Mouse (Mus musculus): ENCODE measurements around the gene Prr22. TPM values are rescaled to one million over a fixed set of nuclear protein-coding genes. Genes with fewer than 3 reads are reported as not detected.

The Prr22 gene
- 1.4 TPM in 1 of 2 replicates, not detected in the other for total RNA-seq (2017)

GRCm38 (mm10) chr17:56769950-56770349 lies at the start of gene Prr22:
Gene Prr22 (plus strand): TSS chr17:56770250.
- ATAC-seq (replicated peaks in 1 of 2; ENCODE audit: insufficient read depth in 1 of 2, low FRiP score in 2 of 2, low TSS enrichment in 1 of 2, low read depth in 1 of 2, poor library complexity in 2 of 2, severe bottlenecking in 2 of 2) = no peak

- ATAC-seq (replicated peaks in 1 of 2; ENCODE audit: insufficient read depth in 1 of 2, low FRiP score in 2 of 2, low TSS enrichment in 1 of 2, low read depth in 1 of 2, poor library complexity in 2 of 2, severe bottlenecking in 2 of 2) = no peak
Measured at GRCm38 (mm10) chr17:56722441-56722840, 47.6 kb upstream of the Prr22 start.

- no peak for ATAC-seq (replicated peaks in 1 of 2; ENCODE audit: insufficient read depth in 1 of 2, low FRiP score in 2 of 2, low TSS enrichment in 1 of 2, low read depth in 1 of 2, poor library complexity in 2 of 2, severe bottlenecking in 2 of 2)
Measured at GRCm38 (mm10) chr17:56723419-56724161, 46.5 kb upstream of the Prr22 start.

- no peak for ATAC-seq (replicated peaks in 1 of 2; ENCODE audit: insufficient read depth in 1 of 2, low FRiP score in 2 of 2, low TSS enrichment in 1 of 2, low read depth in 1 of 2, poor library complexity in 2 of 2, severe bottlenecking in 2 of 2)
Measured at GRCm38 (mm10) chr17:56727029-56727649, 42.9 kb upstream of the Prr22 start.

GRCm38 (mm10) chr17:56727659-56728058 lies 42.4 kb upstream of the Prr22 start:
- ATAC-seq (replicated peaks in 1 of 2; ENCODE audit: insufficient read depth in 1 of 2, low FRiP score in 2 of 2, low TSS enrichment in 1 of 2, low read depth in 1 of 2, poor library complexity in 2 of 2, severe bottlenecking in 2 of 2) = no peak

- ATAC-seq (replicated peaks in 1 of 2; ENCODE audit: insufficient read depth in 1 of 2, low FRiP score in 2 of 2, low TSS enrichment in 1 of 2, low read depth in 1 of 2, poor library complexity in 2 of 2, severe bottlenecking in 2 of 2) = no peak
Measured at GRCm38 (mm10) chr17:56728117-56728516, 41.9 kb upstream of the Prr22 start.

GRCm38 (mm10) chr17:56729151-56729550 lies 40.9 kb upstream of the Prr22 start:
- ATAC-seq (replicated peaks in 1 of 2; ENCODE audit: insufficient read depth in 1 of 2, low FRiP score in 2 of 2, low TSS enrichment in 1 of 2, low read depth in 1 of 2, poor library complexity in 2 of 2, severe bottlenecking in 2 of 2) = no peak

- ATAC-seq (replicated peaks in 1 of 2; ENCODE audit: insufficient read depth in 1 of 2, low FRiP score in 2 of 2, low TSS enrichment in 1 of 2, low read depth in 1 of 2, poor library complexity in 2 of 2, severe bottlenecking in 2 of 2) = no peak
Measured at GRCm38 (mm10) chr17:56729656-56730055, 40.4 kb upstream of the Prr22 start.

- ATAC-seq (replicated peaks in 1 of 2; ENCODE audit: insufficient read depth in 1 of 2, low FRiP score in 2 of 2, low TSS enrichment in 1 of 2, low read depth in 1 of 2, poor library complexity in 2 of 2, severe bottlenecking in 2 of 2) = no peak
Measured at GRCm38 (mm10) chr17:56736534-56736933, 33.5 kb upstream of the Prr22 start.

GRCm38 (mm10) chr17:56738221-56738620 lies 31.8 kb upstream of the Prr22 start:
- ATAC-seq (replicated peaks in 1 of 2; ENCODE audit: insufficient read depth in 1 of 2, low FRiP score in 2 of 2, low TSS enrichment in 1 of 2, low read depth in 1 of 2, poor library complexity in 2 of 2, severe bottlenecking in 2 of 2) = no peak

GRCm38 (mm10) chr17:56740118-56740787 lies 29.8 kb upstream of the Prr22 start:
- ATAC-seq (replicated peaks in 1 of 2; ENCODE audit: insufficient read depth in 1 of 2, low FRiP score in 2 of 2, low TSS enrichment in 1 of 2, low read depth in 1 of 2, poor library complexity in 2 of 2, severe bottlenecking in 2 of 2) = no peak

- ATAC-seq (replicated peaks in 1 of 2; ENCODE audit: insufficient read depth in 1 of 2, low FRiP score in 2 of 2, low TSS enrichment in 1 of 2, low read depth in 1 of 2, poor library complexity in 2 of 2, severe bottlenecking in 2 of 2) = no peak
Measured at GRCm38 (mm10) chr17:56740788-56741160, 29.3 kb upstream of the Prr22 start.

GRCm38 (mm10) chr17:56744173-56744572 lies 25.9 kb upstream of the Prr22 start:
- no peak for ATAC-seq (replicated peaks in 1 of 2; ENCODE audit: insufficient read depth in 1 of 2, low FRiP score in 2 of 2, low TSS enrichment in 1 of 2, low read depth in 1 of 2, poor library complexity in 2 of 2, severe bottlenecking in 2 of 2)

GRCm38 (mm10) chr17:56751404-56752072 lies 18.5 kb upstream of the Prr22 start:
- no peak for ATAC-seq (replicated peaks in 1 of 2; ENCODE audit: insufficient read depth in 1 of 2, low FRiP score in 2 of 2, low TSS enrichment in 1 of 2, low read depth in 1 of 2, poor library complexity in 2 of 2, severe bottlenecking in 2 of 2)

- no peak for ATAC-seq (replicated peaks in 1 of 2; ENCODE audit: insufficient read depth in 1 of 2, low FRiP score in 2 of 2, low TSS enrichment in 1 of 2, low read depth in 1 of 2, poor library complexity in 2 of 2, severe bottlenecking in 2 of 2)
Measured at GRCm38 (mm10) chr17:56753452-56753851, 16.6 kb upstream of the Prr22 start.

GRCm38 (mm10) chr17:56754271-56755185 lies 15.5 kb upstream of the Prr22 start:
- peak; percentile 47 to 51; a peak in 3 of 4 replicates for ATAC-seq (replicated peaks in 1 of 2; ENCODE audit: insufficient read depth in 1 of 2, low FRiP score in 2 of 2, low TSS enrichment in 1 of 2, low read depth in 1 of 2, poor library complexity in 2 of 2, severe bottlenecking in 2 of 2)
